Mouse (Mus musculus) small intestine, adult 2 months (tissue): ENCODE results near the gene Cry2.

Source experiments
- CTCF ChIP-seq: fragments of 200-500 bp; IDR thresholded peaks from 2 replicates; pipeline ENCODE4 v1.5.1; 2012; ENCODE audit warnings: low read depth, mild to moderate bottlenecking, control low read depth, inconsistent platforms, low read length, moderate library complexity, mixed read lengths; ENCODE audit not compliant: insufficient replicate concordance, insufficient read length; ENCODE audit errors: extremely low read depth
- POLR2A ChIP-seq: fragments of 200-500 bp; IDR thresholded peaks from 2 replicates; pipeline ENCODE4 v1.6.1; 2012; ENCODE audit warnings: low read depth, mild to moderate bottlenecking, control low read depth, inconsistent platforms, low read length, moderate library complexity

- TF ChIP-seq CTCF (no peak), POLR2A (no peak)
Observed at GRCm38 (mm10) chr2:92382759-92383158, 51.1 kb downstream of the Cry2 start.
